Mouse (Mus musculus) hindbrain, embryonic 15.5 days (tissue): Measurements from ENCODE around the gene Zswim7. TPM values are rescaled to one million over a fixed set of nuclear protein-coding genes. Genes with fewer than 3 reads are reported as not detected.

Experiments used
- polyA plus RNA-seq: library from polyadenylated mRNA; unstranded; fragments of >200 nt; fragmentation: Nextera tagmentation; extraction: Ambion mirVana; gene quantifications from 2 replicates; pipeline ENCODE4 v1.2.1, GENCODE M21; 2015

Gene Zswim7
- polyA plus RNA-seq, 1 experiment from 2014 or later = 14.1 TPM

Other genes starting within 250 kb of the Zswim7 start
- gene Adora2b, start 32.4 kb downstream of the Zswim7 start, polyA plus RNA-seq = 4.9 and 5.9 TPM in 2 replicates
- gene Ttc19, start 98 bp upstream of the Zswim7 start, polyA plus RNA-seq = 42.2 and 48.2 TPM in 2 replicates
- 9.7 and 11.0 TPM in 2 replicates for gene Pigl, start 177.1 kb upstream of the Zswim7 start, polyA plus RNA-seq
- 177 and 180 TPM in 2 replicates for gene Ncor1, start 177.2 kb upstream of the Zswim7 start, polyA plus RNA-seq